Mouse (Mus musculus) stomach, embryonic 14.5 days (tissue): ENCODE data around the gene Klhl3. TPM values are rescaled to one million over a fixed set of nuclear protein-coding genes. Genes with fewer than 3 reads are reported as not detected.

Source experiments
- ATAC-seq: fragments of 200-750 bp; cut with Nextera tagmentation; 2 replicates; pipeline ENCODE4 v1.8.0; 2017; ENCODE audit warnings: low read depth, moderate TSS enrichment; ENCODE audit not compliant: insufficient number of reproducible peaks, insufficient read depth, low FRiP score
- H3K27ac ChIP-seq: fragments of 300-500 bp; sonication (generic); 2 replicates; pipeline ENCODE4 v1.5.1; 2014; ENCODE audit warnings: mild to moderate bottlenecking, low read length, moderate library complexity, mixed read lengths
- H3K27me3 ChIP-seq: fragments of 300-500 bp; sonication (generic); 2 replicates; pipeline ENCODE4 v1.6.1; 2014; ENCODE audit warnings: low read length, control low read depth, mixed read lengths; ENCODE audit not compliant: control insufficient read depth, insufficient read depth
- H3K36me3 ChIP-seq: fragments of 300-500 bp; sonication (generic); 2 replicates; pipeline ENCODE4 v1.6.1; 2014; ENCODE audit warnings: mild to moderate bottlenecking, control low read depth, low read length, moderate library complexity, mixed read lengths; ENCODE audit not compliant: control insufficient read depth, insufficient read depth
- H3K4me1 ChIP-seq: fragments of 300-500 bp; sonication (generic); 2 replicates; pipeline ENCODE4 v1.6.1; 2014; ENCODE audit warnings: low read length, control low read depth, mixed read lengths; ENCODE audit not compliant: control insufficient read depth, insufficient read depth
- H3K4me2 ChIP-seq: fragments of 300-500 bp; sonication (generic); replicated peaks from 2 replicates; pipeline ENCODE4 v1.6.1; 2014; ENCODE audit warnings: low read depth, low read length, control low read depth
- H3K4me3 ChIP-seq: fragments of 300-500 bp; sonication (generic); 2 replicates; pipeline ENCODE4 v1.5.1; 2014; ENCODE audit warnings: low read depth, low read length, control low read depth
- H3K9ac ChIP-seq: fragments of 300-500 bp; sonication (generic); replicated peaks from 2 replicates; pipeline ENCODE4 v1.6.1; 2014; ENCODE audit warnings: low read depth, mild to moderate bottlenecking, control low read depth, low read length, moderate library complexity, mixed read lengths
- H3K9me3 ChIP-seq: fragments of 300-500 bp; sonication (generic); 2 replicates; pipeline ENCODE4 v1.6.1; 2016; ENCODE audit warnings: low read depth, low read length, control low read depth; ENCODE audit not compliant: control insufficient read depth
- WGBS: fragments of 180-500 bp; shearing (Covaris S2); extraction: QIAGEN DNeasy Blood & Tissue Kit; methylation state at CpG from one replicate; pipeline ENCODE4 v1.1.7; 2014; 5-methylcytosine and 5-hydroxymethylcytosine counted together
- polyA plus RNA-seq: library from polyadenylated mRNA; unstranded; fragments of >200 nt; fragmentation: Nextera tagmentation; extraction: Ambion mirVana; gene quantifications from 2 replicates; pipeline ENCODE4 v1.2.1, GENCODE M21; 2014

The Klhl3 gene
- polyA plus RNA-seq, 1 experiment from 2014 or later = 3.2 TPM

GRCm38 (mm10) chr13:58128396-58128767 is 15.0 kb upstream of the Klhl3 start, which contains the start of gene Hnrnpa0:
TSS of gene Hnrnpa0 (minus strand) at chr13:58128556.
- Histone ChIP-seq H3K4me2 (peak within 1 kb of the TSS; percentile 64), H3K9me3 (no peaks in the 10 kb centered on the region), H3K36me3 (peaks cover 9% of the 10 kb centered on the region; the same call in 1 of the 2 replicates), H3K27ac (peak within 1 kb of the TSS; percentile 99), H3K4me3 (peak within 1 kb of the TSS; percentile 97), H3K9ac (peak within 1 kb of the TSS; percentile 100), H3K27me3 (no peaks in the 10 kb centered on the region), H3K4me1 (peaks cover 31% of the 10 kb centered on the region; the same call in 1 of the 2 replicates)
- 0% methylated on average over 27 of the region's 62 CpGs for WGBS
- peak; percentile 93 for ATAC-seq

- peak overlapping the region; percentile 97 for H3K4me3 ChIP-seq
- no peaks in the 10 kb centered on the region for H3K27me3 ChIP-seq
- peak overlapping the region; percentile 100 for H3K9ac ChIP-seq
- ATAC-seq = peak; percentile 29
- under 1% methylated on average over 69 of the region's 81 CpGs for WGBS
- H3K36me3 ChIP-seq = peaks cover 9% of the 10 kb centered on the region; the same call in 1 of the 2 replicates
- H3K4me2 ChIP-seq = peak overlapping the region; percentile 62
- peak overlapping the region; percentile 99 for H3K27ac ChIP-seq
- no peaks in the 10 kb centered on the region for H3K9me3 ChIP-seq
- peaks cover 32% of the 10 kb centered on the region; the same call in 1 of the 2 replicates for H3K4me1 ChIP-seq
Measured at GRCm38 (mm10) chr13:58127766-58128361, 14.5 kb upstream of the Klhl3 start.

- peak overlapping the region; percentile 99 for H3K27ac ChIP-seq
- H3K4me3 ChIP-seq = peak overlapping the region; percentile 97
- H3K4me1 ChIP-seq = peaks cover 32% of the 10 kb centered on the region; the same call in 1 of the 2 replicates
- H3K9me3 ChIP-seq = no peaks in the 10 kb centered on the region
- under 1% methylated on average over 66 of the region's 92 CpGs for WGBS
- peaks cover 9% of the 10 kb centered on the region; the same call in 1 of the 2 replicates for H3K36me3 ChIP-seq
- no peaks in the 10 kb centered on the region for H3K27me3 ChIP-seq
- peak overlapping the region; percentile 100 for H3K9ac ChIP-seq
- no peak for ATAC-seq
- peak overlapping the region; percentile 62 for H3K4me2 ChIP-seq
Measured at GRCm38 (mm10) chr13:58126862-58127765, 13.7 kb upstream of the Klhl3 start.

GRCm38 (mm10) chr13:58126126-58126525 is 12.7 kb upstream of the Klhl3 start:
- Histone ChIP-seq H3K27me3 (no peaks in the 10 kb centered on the region), H3K4me1 (peaks cover 32% of the 10 kb centered on the region; the same call in 1 of the 2 replicates), H3K4me2 (peak overlapping the region; percentile 62), H3K27ac (no peak overlapping the region), H3K36me3 (peaks cover 9% of the 10 kb centered on the region; the same call in 1 of the 2 replicates), H3K9ac (no peak overlapping the region), H3K9me3 (no peaks in the 10 kb centered on the region), H3K4me3 (peak overlapping the region; percentile 97)
- ATAC-seq = no peak
- 26% methylated on average over 7 of the region's 7 CpGs for WGBS

- WGBS = 53% methylated on average over 2 of the region's 2 CpGs
- Histone ChIP-seq H3K4me3 (no peak overlapping the region), H3K4me2 (0 out of 2 replicates have a peak overlapping the region, but pooled peaks have one; percentile 62), H3K4me1 (peaks cover 31% of the 10 kb centered on the region; the same call in 1 of the 2 replicates), H3K9me3 (no peaks in the 10 kb centered on the region), H3K27me3 (no peaks in the 10 kb centered on the region), H3K9ac (no peak overlapping the region), H3K36me3 (peaks cover 9% of the 10 kb centered on the region; the same call in 1 of the 2 replicates), H3K27ac (no peak overlapping the region)
- no peak for ATAC-seq
Measured at GRCm38 (mm10) chr13:58124989-58125388, 11.6 kb upstream of the Klhl3 start.

- Histone ChIP-seq H3K27ac (no peak overlapping the region), H3K9me3 (no peaks in the 10 kb centered on the region), H3K4me3 (no peak overlapping the region), H3K4me2 (no peak overlapping the region), H3K36me3 (peaks cover 9% of the 10 kb centered on the region; the same call in 1 of the 2 replicates), H3K9ac (no peak overlapping the region), H3K4me1 (peaks cover 25% of the 10 kb centered on the region; the same call in 1 of the 2 replicates), H3K27me3 (no peaks in the 10 kb centered on the region)
- ATAC-seq = no peak
- 78% methylated on average over 3 of the region's 3 CpGs for WGBS
Measured at GRCm38 (mm10) chr13:58124278-58124677, 10.9 kb upstream of the Klhl3 start.

- H3K27ac ChIP-seq = no peak overlapping the region
- 40% methylated on average over 8 of the region's 8 CpGs for WGBS
- H3K4me2 ChIP-seq = no peak overlapping the region
Measured at GRCm38 (mm10) chr13:58123381-58123780, 10.0 kb upstream of the Klhl3 start.

GRCm38 (mm10) chr13:58122786-58123297 is 9.4 kb upstream of the Klhl3 start:
- 45% methylated on average over 10 of the region's 10 CpGs for WGBS
- H3K27ac ChIP-seq = no peak overlapping the region

More at GRCm38 (mm10) chr13:58123381-58123780, 10.0 kb upstream of the Klhl3 start:
- Histone ChIP-seq H3K36me3 (peaks cover 9% of the 10 kb centered on the region; the same call in 1 of the 2 replicates), H3K9ac (no peak overlapping the region), H3K27me3 (no peaks in the 10 kb centered on the region), H3K4me3 (no peak overlapping the region), H3K9me3 (no peaks in the 10 kb centered on the region), H3K4me1 (peaks cover 25% of the 10 kb centered on the region; the same call in 1 of the 2 replicates)
- ATAC-seq = no peak

More at GRCm38 (mm10) chr13:58122786-58123297, 9.4 kb upstream of the Klhl3 start:
- Histone ChIP-seq H3K9me3 (no peaks in the 10 kb centered on the region), H3K9ac (no peak overlapping the region), H3K36me3 (peaks cover 9% of the 10 kb centered on the region; the same call in 1 of the 2 replicates), H3K4me2 (no peak overlapping the region), H3K4me1 (peaks cover 25% of the 10 kb centered on the region; the same call in 1 of the 2 replicates), H3K4me3 (no peak overlapping the region), H3K27me3 (no peaks in the 10 kb centered on the region)
- ATAC-seq = no peak
